Mouse (Mus musculus) layer of hippocampus, adult 9-11 months (tissue): ENCODE results near the gene Gm33543.

ENCODE experiments used
- DNase-seq: peaks from one replicate; pipeline ENCODE4 v3.0.0; 2022

The Gm33543 gene

GRCm38 (mm10) chr10:95842789-95843637 lies at the start of gene Gm33543:
TSS of gene Gm33543 (minus strand) at chr10:95842930.
- no peak for DNase-seq

- DNase-seq: no peak
Measured at GRCm38 (mm10) chr10:95892132-95892531, 49.4 kb upstream of the Gm33543 start.

DNA sequence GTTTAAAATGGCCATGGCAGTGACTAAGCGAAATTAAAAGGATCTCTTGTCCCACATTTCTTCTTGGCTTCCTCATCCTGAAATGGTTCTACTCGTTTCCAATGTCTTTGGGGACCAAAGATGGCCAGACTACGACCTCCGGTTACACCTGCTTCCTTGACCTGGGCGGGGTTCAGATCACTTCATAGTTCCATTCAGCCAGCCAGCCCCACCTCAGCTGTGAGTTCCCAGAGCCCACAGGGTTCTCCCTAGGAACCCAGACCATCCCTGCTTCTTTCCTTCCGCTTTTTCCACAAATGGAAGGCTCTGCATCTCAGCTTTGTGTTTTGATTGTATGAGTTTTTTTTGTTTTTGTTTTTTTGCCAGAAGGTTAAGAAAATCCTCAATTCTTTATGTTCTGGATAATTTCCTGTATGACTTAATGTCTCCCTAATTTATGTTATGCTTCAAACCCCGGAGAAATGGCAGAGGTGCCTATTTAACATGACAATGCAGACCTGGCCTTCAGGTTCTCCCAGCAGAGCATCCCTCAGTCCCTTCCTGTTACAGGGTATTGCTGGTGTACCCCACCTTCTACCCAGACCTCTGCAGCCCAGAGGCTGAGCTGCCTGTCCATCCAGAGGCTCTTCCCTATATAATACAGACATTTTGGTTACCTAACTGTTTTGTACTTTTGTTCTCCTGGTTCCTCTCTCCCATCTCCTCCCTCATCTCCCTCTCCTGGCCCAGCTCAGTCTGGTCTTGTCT lies 48.7 kb upstream of the Gm33543 start:
- no peak for DNase-seq

DNA sequence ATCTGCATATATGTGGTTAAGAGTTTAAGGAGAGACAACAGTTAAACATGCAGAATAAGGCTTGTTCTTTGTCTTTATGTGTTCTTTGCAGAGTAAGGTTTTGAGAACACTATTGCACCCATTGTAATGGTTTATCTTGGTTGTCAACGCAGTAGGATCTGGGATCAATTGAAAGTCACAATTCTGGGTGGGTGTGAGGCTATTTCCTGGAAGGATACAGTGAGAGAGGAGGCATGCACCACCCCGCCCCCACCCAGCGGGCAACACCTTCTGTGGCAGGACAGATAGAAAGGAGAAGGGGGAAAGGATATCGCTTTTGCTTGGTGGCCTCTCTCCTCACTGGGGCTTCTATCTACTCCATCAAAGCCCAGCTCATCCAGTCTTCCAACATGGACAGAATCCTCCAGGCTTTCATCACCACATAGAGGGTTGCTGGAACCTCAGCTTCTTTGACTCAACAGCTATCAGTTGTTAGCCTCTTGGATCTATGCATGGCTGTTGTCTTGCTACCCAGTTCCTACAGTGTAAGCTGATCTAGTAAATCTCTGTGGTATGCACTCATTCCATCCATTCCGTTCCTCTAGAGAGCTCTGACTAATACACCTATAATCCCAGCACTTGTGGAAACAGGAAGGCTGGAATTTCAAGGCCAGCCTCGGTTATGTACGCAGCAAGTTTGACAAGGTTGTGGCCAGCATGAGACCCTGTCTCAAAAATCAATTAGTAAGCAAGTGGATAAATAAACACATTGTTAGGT lies 41.2 kb upstream of the Gm33543 start:
- DNase-seq: no peak

DNA sequence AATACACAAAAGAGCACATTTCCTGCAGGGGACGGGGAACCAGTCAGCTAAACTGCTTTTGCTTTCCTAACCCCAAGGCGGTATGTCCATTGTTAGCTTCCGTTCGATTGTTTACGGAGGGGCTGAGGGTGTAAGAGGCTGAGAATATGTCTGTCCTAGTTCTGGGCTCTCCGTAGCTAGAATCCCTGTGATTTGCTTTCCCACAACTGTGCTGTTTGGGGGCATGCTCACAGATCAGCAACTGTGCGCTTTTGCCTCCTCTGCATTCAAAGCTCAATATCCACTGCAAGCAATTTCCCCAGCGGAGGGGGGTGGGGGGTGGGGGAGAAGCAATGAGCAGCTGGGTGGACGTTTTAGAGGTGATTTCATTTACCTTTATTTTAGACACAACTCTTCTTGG lies 39.3 kb upstream of the Gm33543 start:
- DNase-seq: no peak

- no peak for DNase-seq
Measured at GRCm38 (mm10) chr10:95879983-95880934, 37.5 kb upstream of the Gm33543 start.

GRCm38 (mm10) chr10:95870782-95871181 lies 28.1 kb upstream of the Gm33543 start:
- DNase-seq: no peak

- no peak for DNase-seq
Measured at GRCm38 (mm10) chr10:95868348-95868747, 25.6 kb upstream of the Gm33543 start.

DNA sequence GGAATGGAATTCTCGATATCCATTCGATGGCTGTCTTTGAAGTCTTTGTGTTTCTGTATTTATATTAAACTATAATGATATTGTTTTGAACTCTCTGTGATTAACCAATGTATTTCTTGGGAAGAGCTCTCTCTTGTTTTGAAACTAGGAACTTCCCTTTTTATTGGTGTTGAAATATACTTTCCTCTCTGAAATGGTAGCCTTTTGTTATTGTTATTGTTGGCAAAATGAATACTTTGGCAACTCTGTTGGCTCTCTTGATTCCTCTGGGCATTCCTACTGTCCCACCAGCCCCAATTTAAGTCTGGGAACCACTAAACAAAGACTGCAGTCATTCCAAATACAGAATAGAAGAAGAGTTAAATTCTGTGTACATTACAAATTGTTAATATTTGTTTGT lies 24.9 kb upstream of the Gm33543 start:
- no peak for DNase-seq

DNA sequence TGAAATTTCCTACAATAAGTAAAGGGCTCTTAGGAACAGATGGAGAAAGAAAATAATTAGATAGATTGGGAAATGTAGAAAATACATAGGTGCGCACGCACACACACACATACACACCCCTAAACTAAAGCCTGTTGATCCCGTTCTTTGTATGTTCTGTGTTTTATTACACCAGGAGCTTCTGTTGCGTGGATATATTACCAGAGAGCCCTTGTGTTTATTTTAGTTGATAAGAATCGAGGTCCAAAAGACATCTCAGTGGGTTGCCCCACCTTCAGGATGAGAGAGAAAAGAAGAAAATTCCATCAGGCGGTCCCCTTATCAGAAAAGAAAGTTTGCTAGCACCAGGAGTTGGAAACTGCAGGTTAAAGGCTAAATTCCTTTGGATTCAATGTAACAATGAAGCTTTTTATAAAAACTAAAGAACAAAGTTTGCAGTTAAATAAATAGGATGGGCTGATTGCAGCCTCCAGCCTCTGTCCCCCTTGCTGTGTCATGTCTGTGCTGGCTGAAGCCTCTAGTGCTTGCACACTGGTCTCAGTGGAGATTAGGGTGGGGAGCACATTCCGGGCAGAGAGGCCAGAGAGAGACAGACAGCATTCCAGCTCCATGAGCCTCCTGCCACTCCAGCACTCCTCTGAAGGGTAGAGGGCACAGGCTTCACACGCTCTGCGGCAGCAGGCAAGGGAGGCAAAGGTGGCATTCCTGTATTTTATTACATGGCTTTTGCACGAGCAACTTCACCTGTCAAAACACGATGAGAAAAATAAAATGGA lies 21.8 kb upstream of the Gm33543 start:
- DNase-seq: no peak

GRCm38 (mm10) chr10:95862664-95863063 lies 19.9 kb upstream of the Gm33543 start:
- DNase-seq: no peak

DNA sequence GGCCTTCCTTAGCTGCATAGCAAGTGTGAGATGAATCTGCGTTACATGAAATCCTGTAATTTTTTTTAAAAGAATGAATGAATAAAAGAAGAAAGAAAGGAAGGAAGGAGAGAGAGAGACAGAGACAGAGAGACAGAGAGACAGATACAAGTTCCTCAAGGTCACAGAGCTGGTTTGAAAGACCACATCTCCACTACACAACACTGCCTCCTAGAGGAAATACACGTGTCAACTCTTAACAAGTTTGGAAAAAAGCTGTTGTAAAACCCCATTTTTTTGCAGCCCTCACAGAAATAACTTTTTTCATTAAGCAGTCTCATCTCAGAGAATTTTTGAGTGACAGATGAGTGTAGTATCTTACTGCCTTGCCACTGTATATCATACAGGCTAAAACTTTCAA lies 15.4 kb upstream of the Gm33543 start:
- DNase-seq: peak; percentile 7

DNA sequence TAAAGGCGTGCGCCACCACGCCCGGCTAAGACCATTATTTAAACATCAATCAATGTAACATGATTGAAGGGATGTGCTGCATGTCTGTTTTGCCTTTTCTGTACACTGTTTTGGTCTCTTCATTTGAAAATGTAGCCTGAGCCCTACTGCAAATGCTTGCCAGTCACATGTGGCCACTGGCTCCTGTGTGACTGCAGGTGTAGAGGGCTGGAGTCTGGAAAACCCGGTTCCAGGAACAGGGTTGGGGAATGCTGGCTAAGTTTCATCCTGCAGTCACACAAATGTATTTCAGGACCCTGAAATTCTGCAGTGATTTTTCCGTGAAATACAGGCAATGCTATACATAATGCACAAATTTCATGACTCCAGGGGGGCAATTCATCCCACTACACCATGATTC lies 12.7 kb upstream of the Gm33543 start:
- no peak for DNase-seq

DNA sequence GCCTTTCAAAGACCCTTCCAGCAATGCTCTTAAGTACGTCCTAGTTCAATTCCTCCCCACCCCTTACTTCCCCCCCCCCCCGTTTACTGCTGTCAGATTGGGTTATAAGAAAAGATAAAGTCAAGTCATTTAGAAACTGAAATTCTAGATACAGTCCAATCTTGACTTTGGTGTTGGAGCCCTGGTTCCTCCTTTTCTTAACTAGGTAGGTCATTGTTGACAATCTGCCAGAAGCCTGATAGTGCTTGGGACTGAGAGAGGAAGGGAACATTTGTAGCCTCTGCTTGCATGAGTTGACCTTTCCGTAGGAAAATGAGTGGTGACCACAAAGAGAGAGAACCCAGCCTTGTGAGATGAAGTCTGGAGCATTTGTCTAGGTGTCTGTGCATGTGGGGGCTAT lies 7.8 kb upstream of the Gm33543 start:
- DNase-seq: peak; percentile 45

DNA sequence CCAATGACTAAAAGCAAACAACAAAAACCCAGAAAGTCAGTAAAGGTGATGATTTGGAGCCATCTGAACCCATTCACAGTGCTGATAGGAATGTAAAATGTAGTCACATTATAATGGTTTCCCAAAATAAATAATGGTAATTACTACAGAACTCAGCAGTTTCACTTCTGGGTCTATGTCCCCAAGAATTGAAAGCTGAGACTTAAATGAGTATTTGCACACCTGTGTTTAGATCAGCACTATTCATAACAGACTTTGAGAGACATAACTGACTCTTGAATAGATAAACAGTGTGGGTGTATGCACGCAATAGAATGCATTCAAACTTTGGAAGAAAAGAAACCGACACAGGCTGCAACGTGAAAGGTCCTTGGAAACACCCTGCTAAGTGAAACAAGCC lies 4.0 kb upstream of the Gm33543 start:
- DNase-seq: no peak

- no peak for DNase-seq
Measured at GRCm38 (mm10) chr10:95846281-95846680, 3.6 kb upstream of the Gm33543 start.

DNA sequence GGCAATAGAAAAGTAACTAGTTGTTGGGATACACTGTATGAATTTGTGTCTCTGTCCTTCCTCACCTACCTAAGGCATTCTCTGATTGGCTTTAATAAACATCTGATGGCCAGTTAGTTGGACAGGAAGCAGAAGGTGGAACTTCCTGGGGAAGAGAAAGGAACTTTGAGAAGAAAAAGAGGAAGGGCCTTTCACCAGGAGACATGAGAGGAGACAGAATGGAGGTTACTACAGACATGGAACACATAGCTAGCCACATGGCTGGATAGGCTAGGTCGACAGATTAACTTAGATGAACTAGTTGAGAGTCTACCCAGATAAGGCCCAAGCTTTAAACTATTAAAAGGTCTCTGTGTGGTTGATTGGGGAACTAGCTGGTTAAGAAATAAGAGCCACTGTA lies 1.1 kb upstream of the Gm33543 start:
- no peak for DNase-seq

DNA sequence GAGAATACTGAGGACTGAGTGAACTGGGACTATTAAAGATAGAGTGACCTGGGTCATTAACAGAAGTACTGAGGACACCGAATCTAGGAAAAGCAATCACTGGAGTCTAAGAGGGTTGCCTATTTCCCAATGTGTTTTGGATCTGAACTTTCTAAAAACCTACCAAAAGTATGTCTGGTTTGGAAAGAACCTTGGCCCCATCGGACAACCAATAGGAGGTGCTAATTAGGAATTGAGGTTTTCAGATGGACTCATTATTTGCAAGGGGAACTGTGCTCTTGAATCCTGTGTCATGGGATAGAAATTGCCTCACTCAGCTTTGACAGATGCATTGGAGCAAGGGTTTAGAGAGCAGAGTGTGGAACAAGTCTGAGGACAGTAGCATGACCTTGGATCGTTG lies 1.5 kb downstream of the Gm33543 start:
- no peak for DNase-seq

DNA sequence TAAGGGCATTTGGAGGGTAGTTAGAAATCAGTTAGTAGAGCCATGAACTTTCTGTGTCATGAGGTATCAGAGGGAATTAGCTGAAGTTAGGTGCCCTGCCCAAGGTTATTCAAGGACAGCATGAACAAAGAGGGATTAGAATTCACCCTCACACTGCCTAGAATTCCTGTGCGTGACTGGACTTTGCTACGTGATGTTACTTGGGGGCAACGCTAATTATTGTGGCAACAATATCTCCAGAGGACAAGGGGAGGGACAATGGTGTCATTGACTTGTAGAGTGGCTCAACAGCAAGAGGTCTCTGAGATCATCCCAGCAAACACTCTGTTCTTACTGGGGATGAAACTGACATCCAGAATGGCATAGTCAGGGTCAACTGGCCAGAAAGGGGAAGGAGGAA lies 2.9 kb downstream of the Gm33543 start:
- no peak for DNase-seq

DNA sequence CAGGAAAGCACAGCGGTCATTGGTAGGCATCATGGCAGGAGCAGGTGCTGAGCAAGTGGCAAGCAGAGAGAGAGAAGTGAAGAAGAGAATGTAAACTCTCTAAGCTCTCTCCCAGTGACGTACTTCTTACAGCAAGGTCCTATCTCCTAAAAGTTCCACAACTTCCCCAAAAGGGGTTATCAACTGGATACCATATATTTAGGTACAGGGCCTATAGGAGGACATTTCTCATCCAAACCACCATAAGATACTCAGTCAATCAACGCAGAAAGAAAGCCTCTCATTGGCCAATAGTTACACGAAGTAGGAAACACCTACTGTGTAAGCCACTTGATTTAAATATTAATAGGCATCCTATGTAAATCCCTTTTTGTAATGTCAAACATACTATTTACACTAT lies 3.7 kb downstream of the Gm33543 start:
- DNase-seq: no peak

GRCm38 (mm10) chr10:95836530-95837264 lies 6.0 kb downstream of the Gm33543 start:
- no peak for DNase-seq
